Mouse (Mus musculus) adipocyte (in vitro differentiated cells): ENCODE results near the gene Tmem178b.

Source experiments
- DNase-seq: peaks from one replicate; pipeline ENCODE4 v3.0.0-alpha.2; 2016; ENCODE audit warnings: low spot score

The Tmem178b gene

GRCm38 (mm10) chr6:40161381-40161780, 288.3 kb downstream of the Tmem178b start:
- no peak for DNase-seq

DNA sequence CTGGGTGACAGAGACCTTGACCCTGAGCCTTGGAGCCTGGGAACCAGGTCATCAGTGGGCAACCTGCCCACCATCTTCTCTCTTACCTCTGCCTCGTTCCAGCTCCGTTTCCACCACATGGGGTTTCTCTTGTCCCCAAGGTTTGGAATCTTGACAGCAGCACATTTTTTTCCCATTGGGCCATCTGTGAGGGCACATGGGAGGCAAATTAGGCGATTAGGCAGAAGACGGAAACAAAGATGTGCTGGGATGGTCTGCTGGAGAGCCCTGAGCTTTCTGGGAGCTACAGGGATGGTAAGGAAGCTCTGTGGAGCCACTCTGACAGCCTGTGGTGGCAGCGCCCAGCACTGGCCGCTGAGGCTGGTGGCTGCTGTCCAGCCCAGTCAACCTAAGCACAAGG, 300.5 kb downstream of the Tmem178b start:
- no peak for DNase-seq

GRCm38 (mm10) chr6:40177870-40178269, 304.8 kb downstream of the Tmem178b start:
- no peak for DNase-seq

DNA sequence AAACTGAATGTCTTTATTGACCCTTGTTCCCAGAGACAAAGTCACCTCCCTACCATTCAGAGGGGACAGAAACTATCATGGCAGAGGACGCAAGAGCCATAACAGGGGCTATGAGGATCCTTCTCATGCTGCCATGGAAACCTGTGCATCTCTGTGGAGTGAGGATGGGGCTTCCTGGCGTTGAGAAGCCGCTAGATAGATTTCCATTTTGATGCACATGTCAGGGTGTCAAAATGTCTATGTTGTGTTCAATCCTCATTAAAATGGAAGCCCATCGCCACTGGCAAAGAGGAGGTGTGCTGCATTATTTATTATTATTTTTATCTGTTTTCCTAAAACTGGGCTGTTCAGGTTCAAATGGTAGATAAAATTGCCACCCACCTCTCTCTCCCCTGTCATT, 307.5 kb downstream of the Tmem178b start:
- no peak for DNase-seq

- DNase-seq: no peak
Observed at GRCm38 (mm10) chr6:40200661-40201060, 327.6 kb downstream of the Tmem178b start.

- no peak for DNase-seq
Observed at GRCm38 (mm10) chr6:40202602-40203001, 329.5 kb downstream of the Tmem178b start.

GRCm38 (mm10) chr6:40205380-40205779, 332.3 kb downstream of the Tmem178b start:
- no peak for DNase-seq

DNA sequence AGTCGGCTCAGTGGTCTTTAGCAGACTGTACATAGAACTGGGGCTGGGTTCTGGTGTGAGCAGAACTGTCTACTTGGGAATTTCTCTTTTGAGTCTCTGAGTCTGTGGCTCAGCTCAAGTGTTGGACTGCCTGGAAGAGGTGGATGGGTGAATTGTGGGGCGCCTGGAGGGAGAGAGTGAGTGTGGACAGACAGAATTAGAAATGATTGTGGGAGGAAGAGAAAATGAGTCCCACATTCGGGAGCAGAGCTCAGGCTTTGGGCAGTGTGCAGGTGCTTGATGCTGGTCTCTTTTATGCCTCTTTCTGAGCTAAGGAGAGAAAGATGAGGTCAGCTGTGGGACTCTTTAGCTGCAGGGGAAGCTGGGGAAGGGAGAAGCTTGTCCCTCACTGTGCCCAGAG, 334.9 kb downstream of the Tmem178b start:
- DNase-seq: no peak

GRCm38 (mm10) chr6:40209172-40209571, 336.1 kb downstream of the Tmem178b start:
- no peak for DNase-seq

DNA sequence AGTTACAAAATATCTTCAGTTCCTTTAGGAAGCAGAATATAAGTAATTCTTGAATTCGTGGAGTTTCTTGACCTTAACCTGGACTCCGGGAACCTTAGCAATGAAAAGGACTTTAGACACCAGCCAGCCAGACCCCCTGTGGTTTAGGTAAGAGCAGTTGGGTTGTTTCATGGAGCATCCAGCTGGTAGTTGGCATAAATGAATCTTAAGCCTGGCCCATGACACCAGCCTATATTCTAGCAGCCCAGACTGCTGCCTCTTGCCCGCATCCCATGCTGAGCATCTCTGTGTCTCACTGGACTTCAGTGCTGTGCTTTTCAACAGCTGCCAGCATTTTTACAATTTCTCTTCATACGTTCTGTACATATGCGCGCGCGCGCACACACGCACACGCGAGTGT, 344.1 kb downstream of the Tmem178b start:
- no peak for DNase-seq

GRCm38 (mm10) chr6:40217651-40218050, 344.6 kb downstream of the Tmem178b start:
- no peak for DNase-seq

GRCm38 (mm10) chr6:40220634-40221120, 347.6 kb downstream of the Tmem178b start:
- DNase-seq: no peak

- DNase-seq: no peak
Observed at GRCm38 (mm10) chr6:40225585-40226280, 352.7 kb downstream of the Tmem178b start.

- DNase-seq: no peak
Observed at GRCm38 (mm10) chr6:40228981-40229380, 355.9 kb downstream of the Tmem178b start.

DNA sequence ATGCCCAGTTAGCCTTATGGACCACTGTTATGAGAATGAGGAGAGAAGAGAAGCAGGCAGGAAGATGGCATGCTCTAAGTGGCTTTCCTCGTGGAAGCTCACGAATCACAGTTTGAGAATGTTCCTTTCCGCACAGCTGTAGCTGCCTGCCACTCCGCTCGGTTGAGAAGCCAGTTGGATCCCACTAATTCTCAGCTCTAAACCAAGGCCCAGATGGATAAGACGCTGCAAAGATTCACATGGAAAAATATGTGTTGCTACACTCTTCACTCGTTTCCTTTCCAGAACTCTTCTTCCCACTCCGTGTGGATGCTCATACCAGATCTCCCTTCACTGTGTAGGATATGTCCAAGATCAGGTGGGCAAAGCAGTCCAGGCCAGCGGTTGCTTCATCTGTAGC, 356.9 kb downstream of the Tmem178b start:
- no peak for DNase-seq

- DNase-seq: no peak
Observed at GRCm38 (mm10) chr6:40234066-40234465, 361.0 kb downstream of the Tmem178b start.

DNA sequence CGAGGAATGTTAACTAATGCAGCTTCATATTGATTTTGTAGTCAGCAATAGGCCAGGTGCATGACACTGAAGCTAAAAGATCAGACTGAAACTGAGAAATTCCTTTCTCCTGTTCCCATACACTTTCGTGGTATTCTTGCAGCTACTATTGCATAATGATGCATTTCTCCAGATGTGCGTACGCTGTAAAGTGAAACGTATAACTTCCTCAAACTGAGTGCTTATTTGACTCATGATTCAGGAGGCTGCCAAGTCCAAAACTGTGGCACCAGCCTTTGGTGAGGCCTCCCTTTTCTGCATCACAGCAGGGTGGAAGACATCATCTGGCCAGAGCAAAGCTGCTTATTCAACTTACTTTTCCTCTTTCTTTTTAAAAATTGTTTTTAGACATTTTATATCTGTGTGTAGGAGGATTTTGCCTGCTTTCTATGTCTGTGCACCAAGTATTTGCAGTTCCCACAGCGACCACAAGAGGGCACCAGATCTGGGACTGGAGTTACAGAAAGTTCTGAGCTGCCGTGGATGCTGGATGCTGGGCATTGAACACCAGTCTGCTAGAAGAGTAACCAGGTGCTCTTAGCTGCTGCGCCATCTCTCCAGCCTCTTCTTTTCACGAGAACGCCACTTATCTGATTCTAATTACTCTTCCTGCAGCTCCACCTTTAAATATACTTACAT, 362.9 kb downstream of the Tmem178b start:
- DNase-seq: peak; percentile 67

DNA sequence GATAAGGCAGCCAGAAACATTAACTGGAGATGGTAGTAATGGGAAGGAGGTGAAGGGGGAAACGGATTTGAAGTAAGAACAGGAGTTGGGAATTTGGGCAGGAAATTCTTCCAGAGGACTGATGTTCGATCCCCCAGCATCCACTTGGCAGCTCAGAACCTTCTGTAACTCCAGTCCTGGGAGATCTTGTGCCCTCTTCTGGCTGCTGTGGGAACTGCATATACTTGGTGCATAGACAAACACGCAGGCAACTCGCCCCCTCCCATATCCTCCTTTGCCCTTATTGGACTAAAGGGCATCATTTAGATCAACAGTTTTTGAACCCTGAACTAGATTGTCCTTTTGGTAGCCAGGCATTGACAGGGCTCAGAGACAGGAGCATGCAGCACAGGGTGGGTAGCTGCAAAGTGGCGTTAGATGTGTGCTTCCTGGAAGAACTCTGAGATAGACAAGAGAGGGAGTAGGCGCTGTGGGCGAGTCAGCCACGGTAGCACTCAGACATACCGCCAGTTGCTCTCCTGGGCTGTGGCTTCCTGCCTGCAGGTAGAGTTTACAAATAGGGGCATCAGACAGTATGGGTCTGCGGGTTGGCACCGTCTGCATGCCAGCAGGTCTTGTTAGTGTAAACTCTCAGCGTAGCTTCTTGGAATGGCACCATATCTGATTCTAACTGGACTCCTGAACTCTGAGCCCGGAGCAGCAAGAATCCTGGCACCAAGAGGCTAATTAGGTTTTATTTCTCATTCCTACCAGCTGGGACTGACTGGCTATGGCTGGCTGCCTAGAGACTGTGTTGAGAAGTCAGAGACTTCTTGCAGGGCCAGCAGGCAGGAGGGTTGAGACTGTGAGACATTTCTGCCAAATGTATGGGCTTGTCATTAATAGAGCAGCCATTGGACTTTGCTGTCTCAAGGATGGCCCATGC, 364.0 kb downstream of the Tmem178b start:
- no peak for DNase-seq

- no peak for DNase-seq
Observed at GRCm38 (mm10) chr6:40238857-40239256, 365.8 kb downstream of the Tmem178b start.

DNA sequence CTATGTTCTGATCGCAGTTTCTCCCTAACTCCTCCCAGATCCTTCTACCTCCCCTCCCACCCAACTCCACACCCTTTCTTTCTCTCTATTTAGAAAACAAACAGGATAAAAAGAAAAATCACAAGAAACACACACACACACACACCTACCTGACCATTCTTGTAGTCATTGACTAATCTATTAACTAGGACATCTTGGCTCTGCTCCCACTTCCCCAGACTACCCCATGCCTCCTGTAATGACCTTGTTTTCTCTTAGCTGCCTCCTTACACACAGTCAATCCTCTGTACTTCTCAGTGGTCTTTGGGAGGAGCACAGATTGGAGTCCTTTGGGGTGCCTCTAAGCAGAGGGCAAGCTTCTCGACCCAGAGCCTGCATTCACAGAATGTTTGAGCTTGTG, 367.6 kb downstream of the Tmem178b start:
- DNase-seq: no peak

GRCm38 (mm10) chr6:40247398-40247946, 374.4 kb downstream of the Tmem178b start:
- DNase-seq: no peak

DNA sequence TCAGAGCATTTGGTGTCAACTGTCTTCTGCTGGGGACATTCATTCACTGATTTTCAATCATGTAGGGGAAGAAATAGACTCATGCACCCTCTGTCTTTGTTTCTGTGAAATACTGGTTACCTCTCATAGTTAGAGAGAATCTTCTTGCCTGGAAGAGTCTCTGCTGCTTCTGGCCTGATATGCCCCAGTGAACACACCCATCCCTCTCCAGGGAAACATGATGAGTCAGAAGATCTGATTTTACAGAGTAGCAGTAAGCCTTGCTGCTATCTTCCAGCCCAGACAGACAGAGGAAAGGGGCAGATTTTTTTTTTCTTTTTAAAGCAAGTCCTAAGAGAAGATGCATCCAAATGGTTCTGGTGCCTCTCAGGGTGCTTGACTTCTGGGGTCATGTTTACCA, 376.9 kb downstream of the Tmem178b start:
- no peak for DNase-seq
